Mouse (Mus musculus) erythroblast, embryonic 14.5 days (primary cell): ENCODE results near the gene Tmem30c.

Source experiments
- GATA1 ChIP-seq: IDR thresholded peaks from 2 replicates; pipeline ENCODE4 v1.6.1; 2012; ENCODE audit warnings: low read length, inconsistent platforms, mixed read lengths
- TAL1 ChIP-seq: IDR thresholded peaks from 3 replicates; pipeline ENCODE4 v1.6.1; 2012; ENCODE audit warnings: low read length, inconsistent platforms, mixed read lengths

GRCm38 (mm10) chr16:57269751-57270150, 22.9 kb downstream of the Tmem30c start:
- TF ChIP-seq GATA1 (no peak), TAL1 (no peak)
